Mouse (Mus musculus): ENCODE data around the gene Cd33. TPM values are rescaled to one million over a fixed set of nuclear protein-coding genes. Genes with fewer than 3 reads are reported as not detected.
A peak's percentile ranks its signal among the peaks of the same experiment; 100 is the strongest.

Cd33 gene
- polyA plus RNA-seq (2014; fragmentation: Nextera tagmentation; extraction: Ambion mirVana): 1.1 TPM in 2 replicates

DNA sequence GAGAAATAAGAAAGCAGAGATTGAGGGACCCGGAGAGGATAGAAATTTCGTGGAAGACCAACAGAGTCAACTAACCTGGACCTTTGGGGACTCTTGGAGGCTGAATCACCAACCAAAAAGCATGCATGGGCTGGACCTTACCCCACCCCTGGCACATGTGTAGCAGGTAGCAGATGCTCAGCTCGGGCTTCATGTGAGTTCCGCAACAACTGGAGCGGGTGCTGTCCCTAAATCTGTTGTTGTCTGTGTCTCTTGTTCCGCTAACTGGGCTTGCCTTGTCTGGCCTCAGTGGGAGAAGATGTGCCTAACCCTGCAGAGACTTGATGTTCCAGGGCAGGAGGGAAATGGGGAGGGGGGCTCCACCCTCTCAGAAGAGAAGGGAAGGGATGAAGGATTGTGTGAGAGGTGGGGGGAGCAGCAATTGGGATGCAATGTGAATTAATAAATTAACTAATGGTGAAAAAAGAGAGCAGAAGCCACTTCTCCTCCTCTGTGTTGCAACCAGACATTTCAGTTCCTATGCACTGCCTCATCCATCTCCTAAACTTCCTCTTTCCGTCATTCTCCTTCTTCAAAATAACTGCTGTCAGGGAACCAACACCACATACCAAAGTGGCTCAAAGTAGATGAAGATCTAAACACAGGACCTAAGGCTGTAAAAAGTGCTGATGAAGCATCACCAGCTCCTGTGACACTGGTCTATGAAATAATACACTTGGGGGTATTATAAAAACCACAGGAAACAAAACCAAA, at the start of gene Cd33:
Gene Cd33, minus strand, starts transcription at position 204 of the 753 bp plus-strand sequence.
- Histone ChIP-seq H3K27me3 (ENCODE audit: control insufficient read depth, insufficient read depth, low read length) (no peaks in the 10 kb centered on the region), H3K9ac (no peak within 1 kb of the TSS), H3K9me3 (ENCODE audit: control insufficient read depth, low read length) (no peaks in the 10 kb centered on the region), H3K4me3 (replicated peaks; ENCODE audit: low read length) (no peak within 1 kb of the TSS), H3K4me1 (replicated peaks; ENCODE audit: control insufficient read depth, insufficient read depth, low read length) (no peaks in the 10 kb centered on the region), H3K4me2 (replicated peaks) (no peak within 1 kb of the TSS), H3K36me3 (replicated peaks; ENCODE audit: control insufficient read depth, insufficient read depth) (no peaks in the 10 kb centered on the region), H3K27ac (no peak within 1 kb of the TSS)
- DNase-seq (ENCODE audit: low spot score) (no peak), ATAC-seq (ENCODE audit: low FRiP score) (no peak)
- WGBS: 84% methylated on average over 7 of the region's 7 CpGs

DNA sequence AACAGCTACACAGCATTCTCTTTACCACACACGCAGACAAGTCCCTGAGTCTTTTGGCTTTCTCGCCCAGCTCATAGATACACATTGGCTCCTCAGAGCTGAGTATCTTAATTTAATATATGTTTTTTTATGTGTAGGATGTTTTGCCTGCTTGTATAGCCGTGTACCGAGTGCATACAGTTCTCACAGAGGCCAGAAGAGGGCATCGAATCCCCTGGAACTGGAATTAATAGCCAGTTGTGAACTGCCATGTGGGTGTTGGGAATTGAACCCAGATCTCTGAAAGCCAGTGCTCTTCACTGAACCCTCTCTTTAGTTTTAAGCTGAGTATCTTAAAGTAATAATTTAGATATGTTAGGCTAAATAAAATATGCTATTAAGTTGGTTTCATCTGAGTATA, 40.6 kb upstream of the Cd33 start:
- Histone ChIP-seq H3K4me1 (replicated peaks; ENCODE audit: control insufficient read depth, insufficient read depth, low read length) (peaks cover 13% of the 10 kb centered on the region), H3K9ac (no peak overlapping the region), H3K4me2 (replicated peaks) (no peak overlapping the region), H3K9me3 (ENCODE audit: control insufficient read depth, low read length) (no peaks in the 10 kb centered on the region), H3K4me3 (replicated peaks; ENCODE audit: low read length) (no peak overlapping the region), H3K27ac (no peak overlapping the region), H3K27me3 (ENCODE audit: control insufficient read depth, insufficient read depth, low read length) (no peaks in the 10 kb centered on the region), H3K36me3 (replicated peaks; ENCODE audit: control insufficient read depth, insufficient read depth) (peaks cover 63% of the 10 kb centered on the region)
- DNase-seq (ENCODE audit: low spot score): no peak
- 94% methylated on average over 5 of the region's 5 CpGs for WGBS
- no peak for ATAC-seq (ENCODE audit: low FRiP score)

GRCm38 (mm10) chr7:43580526-43580925, 36.3 kb upstream of the Cd33 start:
- H3K36me3 ChIP-seq (replicated peaks; ENCODE audit: control insufficient read depth, insufficient read depth): peaks cover 32% of the 10 kb centered on the region
- H3K9me3 ChIP-seq (ENCODE audit: control insufficient read depth, low read length): no peaks in the 10 kb centered on the region
- DNase-seq (ENCODE audit: low spot score) (no peak), ATAC-seq (ENCODE audit: low FRiP score) (no peak)
- peaks cover 13% of the 10 kb centered on the region for H3K4me1 ChIP-seq (replicated peaks; ENCODE audit: control insufficient read depth, insufficient read depth, low read length)
- peak overlapping the region; percentile 86 for H3K4me2 ChIP-seq (replicated peaks)
- peak overlapping the region; percentile 70 for H3K4me3 ChIP-seq (replicated peaks; ENCODE audit: low read length)
- peak overlapping the region; percentile 79 for H3K9ac ChIP-seq
- 67% methylated on average over 5 of the region's 5 CpGs for WGBS
- H3K27ac ChIP-seq: peak overlapping the region; percentile 92
- no peaks in the 10 kb centered on the region for H3K27me3 ChIP-seq (ENCODE audit: control insufficient read depth, insufficient read depth, low read length)

DNA sequence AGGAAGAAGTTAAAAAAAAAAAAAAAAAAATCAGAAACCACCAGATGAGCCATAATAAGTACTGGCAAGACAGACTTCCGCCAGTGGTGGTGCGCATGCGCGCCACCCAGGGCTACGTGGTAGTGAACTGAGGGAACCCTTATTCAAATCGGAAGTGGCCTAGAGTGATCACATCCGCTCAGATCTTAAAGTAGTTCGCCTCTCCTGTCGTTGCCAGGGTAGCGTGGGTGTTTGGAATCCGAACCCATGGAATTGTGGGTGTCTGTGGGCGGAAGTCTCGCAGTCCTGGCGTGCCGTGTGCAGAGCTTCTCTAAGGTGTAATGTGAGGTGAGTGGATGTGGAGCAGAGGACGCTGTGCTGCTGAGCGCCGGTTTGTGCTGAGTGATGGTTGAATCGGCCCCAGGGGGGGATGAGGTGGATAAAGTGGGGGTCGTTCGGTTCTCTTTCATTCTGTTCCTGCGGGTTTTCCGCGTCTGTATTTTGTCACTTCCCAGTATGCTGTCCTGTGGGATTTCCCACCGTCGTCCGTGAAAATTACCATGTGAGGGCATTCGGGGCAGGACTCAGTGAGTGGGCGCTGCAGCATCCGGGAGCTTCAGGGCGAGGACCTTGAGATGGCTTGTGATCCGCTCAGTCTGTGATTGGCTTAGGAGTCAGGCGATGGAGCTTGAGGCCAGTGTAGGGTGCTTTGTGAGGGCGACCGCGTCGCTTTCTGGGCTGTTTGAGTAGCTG, 35.4 kb upstream of the Cd33 start, which contains the start of gene Zfp719:
Gene Zfp719, plus strand, starts transcription at position 171 of the 732 bp plus-strand sequence.
- peak; percentile 95 for DNase-seq (ENCODE audit: low spot score)
- Histone ChIP-seq H3K36me3 (replicated peaks; ENCODE audit: control insufficient read depth, insufficient read depth) (peaks cover 32% of the 10 kb centered on the region), H3K9ac (peak within 1 kb of the TSS; percentile 79), H3K9me3 (ENCODE audit: control insufficient read depth, low read length) (no peaks in the 10 kb centered on the region), H3K27ac (peak within 1 kb of the TSS; percentile 92), H3K27me3 (ENCODE audit: control insufficient read depth, insufficient read depth, low read length) (no peaks in the 10 kb centered on the region), H3K4me3 (replicated peaks; ENCODE audit: low read length) (peak within 1 kb of the TSS; percentile 70), H3K4me2 (replicated peaks) (peak within 1 kb of the TSS; percentile 86), H3K4me1 (replicated peaks; ENCODE audit: control insufficient read depth, insufficient read depth, low read length) (peaks cover 13% of the 10 kb centered on the region)
- ATAC-seq (ENCODE audit: low FRiP score): peak; percentile 98
- under 1% methylated on average over 37 of the region's 37 CpGs for WGBS

DNA sequence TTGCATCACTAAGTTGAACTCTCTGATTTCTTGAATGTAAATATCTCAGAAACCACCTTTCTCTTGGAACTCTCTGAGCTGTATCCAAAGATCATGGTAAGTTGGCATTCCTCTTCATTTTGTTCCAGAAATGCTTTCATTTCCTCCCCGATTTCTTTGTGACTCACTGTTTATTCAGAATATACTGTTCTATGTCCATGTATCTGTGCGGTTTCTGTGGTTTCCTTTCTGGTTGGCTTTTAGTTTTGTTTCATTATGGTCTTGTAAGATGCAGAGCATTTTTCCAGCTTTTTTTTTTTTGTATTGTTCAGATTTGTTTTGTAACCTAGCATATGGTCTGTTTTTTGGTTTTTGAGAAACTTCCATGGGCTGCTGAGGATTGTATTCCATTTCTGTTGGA, 27.0 kb upstream of the Cd33 start:
- no peak overlapping the region for H3K27ac ChIP-seq
- no peak overlapping the region for H3K9ac ChIP-seq
- DNase-seq (ENCODE audit: low spot score): no peak
- H3K27me3 ChIP-seq (ENCODE audit: control insufficient read depth, insufficient read depth, low read length): no peaks in the 10 kb centered on the region
- 97% methylated on average over 2 of the region's 2 CpGs for WGBS
- H3K9me3 ChIP-seq (ENCODE audit: control insufficient read depth, low read length): no peaks in the 10 kb centered on the region
- H3K4me2 ChIP-seq (replicated peaks): no peak overlapping the region
- H3K4me3 ChIP-seq (replicated peaks; ENCODE audit: low read length): no peak overlapping the region
- H3K4me1 ChIP-seq (replicated peaks; ENCODE audit: control insufficient read depth, insufficient read depth, low read length): no peaks in the 10 kb centered on the region
- peaks cover 97% of the 10 kb centered on the region for H3K36me3 ChIP-seq (replicated peaks; ENCODE audit: control insufficient read depth, insufficient read depth)
- ATAC-seq (ENCODE audit: low FRiP score): no peak

GRCm38 (mm10) chr7:43563300-43563699, 19.1 kb upstream of the Cd33 start:
- Histone ChIP-seq H3K27me3 (ENCODE audit: control insufficient read depth, insufficient read depth, low read length) (no peaks in the 10 kb centered on the region), H3K4me3 (replicated peaks; ENCODE audit: low read length) (peak overlapping the region; percentile 69), H3K27ac (no peak overlapping the region), H3K9ac (peak overlapping the region; percentile 71), H3K4me2 (replicated peaks) (peak overlapping the region; percentile 69), H3K36me3 (replicated peaks; ENCODE audit: control insufficient read depth, insufficient read depth) (peaks cover 40% of the 10 kb centered on the region), H3K9me3 (ENCODE audit: control insufficient read depth, low read length) (no peaks in the 10 kb centered on the region), H3K4me1 (replicated peaks; ENCODE audit: control insufficient read depth, insufficient read depth, low read length) (peaks cover 15% of the 10 kb centered on the region)
- DNase-seq (ENCODE audit: low spot score) (no peak), ATAC-seq (ENCODE audit: low FRiP score) (no peak)
- 56% methylated on average over 6 of the region's 6 CpGs for WGBS

DNA sequence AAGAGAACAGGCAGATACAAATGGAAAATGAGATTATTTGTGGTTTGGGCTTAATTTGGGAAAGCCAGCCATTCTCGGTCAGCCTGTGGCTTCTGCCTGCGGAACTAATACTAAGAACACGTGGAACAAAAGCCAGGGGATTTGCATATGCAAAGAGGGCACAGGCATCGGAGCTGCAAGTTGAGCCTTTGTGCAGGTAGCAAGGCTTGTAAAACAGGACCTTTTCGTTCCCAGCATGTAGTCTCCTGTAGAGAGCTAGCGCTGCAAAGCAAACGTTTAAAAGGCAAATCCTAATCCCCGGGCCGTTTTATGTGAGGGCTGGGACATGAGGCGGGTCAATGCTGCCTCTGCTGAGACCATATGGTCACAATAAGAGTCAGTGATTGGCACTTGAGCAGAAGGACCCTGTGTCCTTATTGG, 18.4 kb upstream of the Cd33 start:
- H3K27me3 ChIP-seq (ENCODE audit: control insufficient read depth, insufficient read depth, low read length): no peaks in the 10 kb centered on the region
- H3K9ac ChIP-seq: peak overlapping the region; percentile 71
- H3K4me2 ChIP-seq (replicated peaks): peak overlapping the region; percentile 69
- 0% methylated on average over 10 of the region's 10 CpGs for WGBS
- H3K36me3 ChIP-seq (replicated peaks; ENCODE audit: control insufficient read depth, insufficient read depth): peaks cover 34% of the 10 kb centered on the region
- ATAC-seq (ENCODE audit: low FRiP score) (peak; percentile 19), DNase-seq (ENCODE audit: low spot score) (peak; percentile 46)
- H3K9me3 ChIP-seq (ENCODE audit: control insufficient read depth, low read length): no peaks in the 10 kb centered on the region
- peak overlapping the region; percentile 89 for H3K27ac ChIP-seq
- H3K4me3 ChIP-seq (replicated peaks; ENCODE audit: low read length): peak overlapping the region; percentile 69
- H3K4me1 ChIP-seq (replicated peaks; ENCODE audit: control insufficient read depth, insufficient read depth, low read length): peaks cover 15% of the 10 kb centered on the region

DNA sequence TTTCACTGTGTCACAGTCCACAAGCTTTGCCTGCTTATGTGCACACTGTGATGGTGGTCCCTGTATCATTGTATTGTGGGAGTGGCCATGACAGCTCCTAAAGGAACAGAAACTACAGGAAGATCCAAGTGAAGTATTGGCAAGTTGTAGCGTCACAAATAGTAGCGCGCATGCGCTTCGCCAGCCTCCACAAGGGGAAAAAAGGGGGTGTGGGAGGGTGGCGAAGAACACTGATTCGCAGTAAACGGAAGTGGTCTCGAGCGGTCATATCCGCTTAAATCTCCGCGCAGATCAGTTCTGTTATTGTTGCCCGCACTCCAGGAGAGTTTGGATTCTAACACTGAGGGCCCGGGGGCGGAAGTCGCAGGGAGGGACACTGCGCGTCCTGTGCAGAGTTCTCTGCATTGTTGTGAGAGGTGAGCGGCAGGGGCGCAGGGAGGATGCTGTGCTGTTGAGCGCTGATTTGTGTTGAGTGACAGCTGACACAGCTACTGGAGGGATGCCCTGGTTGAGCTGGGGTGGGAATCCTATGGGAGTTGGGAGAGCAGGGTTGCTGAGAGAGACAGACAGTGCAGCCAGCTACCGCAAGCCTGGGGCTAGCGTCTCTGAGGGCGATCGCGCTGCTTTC, 17.9 kb upstream of the Cd33 start, which contains the start of gene Zfp658:
Gene Zfp658, plus strand, starts transcription at position 251 of the 628 bp plus-strand sequence.
- Histone ChIP-seq H3K4me2 (replicated peaks) (peak within 1 kb of the TSS; percentile 69), H3K27ac (peak within 1 kb of the TSS; percentile 89), H3K4me3 (replicated peaks; ENCODE audit: low read length) (peak within 1 kb of the TSS; percentile 69), H3K4me1 (replicated peaks; ENCODE audit: control insufficient read depth, insufficient read depth, low read length) (peaks cover 15% of the 10 kb centered on the region), H3K27me3 (ENCODE audit: control insufficient read depth, insufficient read depth, low read length) (no peaks in the 10 kb centered on the region), H3K9me3 (ENCODE audit: control insufficient read depth, low read length) (no peaks in the 10 kb centered on the region), H3K36me3 (replicated peaks; ENCODE audit: control insufficient read depth, insufficient read depth) (peaks cover 28% of the 10 kb centered on the region), H3K9ac (peak within 1 kb of the TSS; percentile 71)
- WGBS: under 1% methylated on average over 27 of the region's 27 CpGs
- DNase-seq (ENCODE audit: low spot score) (peak; percentile 97), ATAC-seq (ENCODE audit: low FRiP score) (peak; percentile 95)

DNA sequence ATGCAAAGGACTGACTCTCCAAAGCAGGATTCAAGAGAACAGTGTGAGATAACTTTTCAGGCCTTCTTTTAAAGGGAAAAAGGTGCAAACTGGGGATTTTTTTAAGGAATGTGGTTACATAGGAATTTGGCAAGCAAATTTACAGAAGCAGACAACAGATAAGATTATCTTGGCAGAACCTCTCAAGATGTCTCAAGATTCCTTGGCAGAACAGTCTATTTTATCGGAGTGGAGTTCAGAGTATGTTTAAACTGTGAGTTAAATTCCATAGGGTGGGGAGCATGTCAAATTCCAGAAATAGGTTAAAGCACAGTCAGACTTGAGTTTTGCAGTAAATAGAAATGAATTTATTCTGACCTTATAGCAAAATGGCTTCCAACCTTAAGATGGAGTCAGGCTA, 12.7 kb upstream of the Cd33 start:
- Histone ChIP-seq H3K9me3 (ENCODE audit: control insufficient read depth, low read length) (no peaks in the 10 kb centered on the region), H3K9ac (no peak overlapping the region), H3K4me3 (replicated peaks; ENCODE audit: low read length) (no peak overlapping the region), H3K36me3 (replicated peaks; ENCODE audit: control insufficient read depth, insufficient read depth) (no peaks in the 10 kb centered on the region), H3K4me2 (replicated peaks) (no peak overlapping the region), H3K4me1 (replicated peaks; ENCODE audit: control insufficient read depth, insufficient read depth, low read length) (no peaks in the 10 kb centered on the region), H3K27me3 (ENCODE audit: control insufficient read depth, insufficient read depth, low read length) (no peaks in the 10 kb centered on the region), H3K27ac (no peak overlapping the region)
- no peak for DNase-seq (ENCODE audit: low spot score)
- WGBS: 94% methylated on average over 1 of the region's 1 CpGs
- ATAC-seq (ENCODE audit: low FRiP score): no peak
